Mouse (Mus musculus): ENCODE results near the gene Engase. TPM values are rescaled to one million over a fixed set of nuclear protein-coding genes. Genes with fewer than 3 reads are reported as not detected.

Gene Engase
- 1 to 10 TPM; 3.8 to 4.3 TPM for total RNA-seq (2023)

DNA sequence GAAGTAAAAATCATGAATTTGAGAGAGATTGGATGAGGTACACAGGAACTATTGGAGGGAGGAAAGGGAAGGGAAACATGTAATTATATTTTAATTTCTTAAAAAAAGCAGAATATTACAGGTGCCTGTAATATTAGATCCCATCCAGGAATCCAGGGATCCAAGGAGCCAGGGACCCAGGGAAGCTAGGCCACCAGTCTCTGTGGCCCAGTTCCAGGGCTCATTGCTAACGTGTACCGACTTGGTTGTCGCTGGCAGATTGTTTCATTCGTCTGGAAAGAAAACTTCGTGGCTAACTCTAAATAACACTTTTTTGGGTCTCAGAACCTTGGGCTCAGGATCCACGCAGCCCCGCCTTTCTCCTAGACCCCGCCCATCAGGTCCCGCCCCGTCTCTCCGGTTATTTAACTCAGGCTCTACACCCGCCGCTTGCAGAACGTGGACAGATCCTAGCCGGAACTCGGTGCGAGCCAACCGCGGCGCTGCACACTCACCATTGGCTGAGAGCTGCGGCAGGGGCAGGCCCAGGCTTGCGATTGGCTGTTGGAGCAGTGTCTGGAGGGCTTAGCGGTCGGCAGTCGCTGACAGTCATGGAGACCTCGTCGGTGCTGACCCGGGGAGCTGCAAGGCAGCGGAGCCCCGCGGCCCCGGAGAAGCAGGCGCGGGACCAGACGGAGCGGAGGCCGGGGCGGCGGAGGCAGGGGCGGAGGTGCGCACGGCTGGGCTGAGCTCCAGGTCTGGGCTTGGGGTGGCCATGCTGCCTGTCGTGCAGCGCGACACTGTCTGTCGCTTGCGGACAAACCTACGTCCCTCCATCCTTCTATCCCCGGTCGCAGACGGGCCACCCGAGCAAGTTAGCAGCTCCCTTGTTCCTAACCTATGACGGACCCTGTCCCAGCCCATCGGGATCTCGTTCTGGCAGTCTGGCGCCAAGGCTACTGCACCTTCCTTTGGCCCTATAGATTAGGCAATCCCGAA, at the start of gene Engase:
Gene Engase (plus strand): TSS at position 434 of the 978 bp plus-strand sequence.

DNA sequence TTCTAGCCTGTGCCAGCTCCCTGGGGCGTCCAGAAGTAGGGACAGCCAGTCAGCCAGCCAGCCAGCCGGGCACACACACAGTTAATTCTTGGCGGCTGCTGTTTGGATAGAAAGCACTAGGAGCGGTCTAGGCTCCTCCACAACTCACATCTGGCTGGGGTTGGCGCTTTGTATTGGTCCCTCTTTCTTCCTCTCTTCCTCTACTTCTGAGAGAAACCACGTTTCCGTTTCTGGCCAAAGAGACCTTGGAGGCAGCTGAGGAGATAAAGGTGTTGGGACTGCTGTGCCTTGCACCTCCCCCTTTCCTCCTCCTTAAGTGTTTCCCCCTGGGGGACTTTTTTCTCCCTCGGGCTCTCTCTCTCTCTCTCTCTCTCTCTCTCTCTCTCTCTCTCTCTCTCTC, 48.6 kb upstream of the Engase start, which contains the start of gene C1qtnf1:
Gene C1qtnf1 (plus strand): TSS at position 218 of the 400 bp plus-strand sequence.

Other genes with a start within 250 kb of the Engase start
- gene Cyth1, start 228.2 kb upstream of the Engase start, total RNA-seq (2023) = 10 to 100 TPM; 41.0 to 42.1 TPM
- gene Usp36, start 186.6 kb upstream of the Engase start, total RNA-seq (2023) = 10 to 100 TPM; 11.8 to 12.3 TPM
- 10 to 100 TPM; 12.7 to 14.2 TPM for gene Cep295nl, start 134.3 kb upstream of the Engase start, total RNA-seq (2023)
- 100 to 1,000 TPM; 110 to 131 TPM for gene Timp2, start 121.1 kb upstream of the Engase start, total RNA-seq (2023)
- 10 to 100 TPM; 13.2 to 14.7 TPM for gene Lgals3bp, start 74.7 kb upstream of the Engase start, total RNA-seq (2023)
- gene Cant1, start 57.7 kb upstream of the Engase start, total RNA-seq (2023) = 10 to 100 TPM; 25.6 to 26.8 TPM
- under 1 TPM; 0.18 to 0.24 TPM for gene C1qtnf1, start 48.6 kb upstream of the Engase start, total RNA-seq (2023)